Mouse (Mus musculus): Measurements from ENCODE around the gene Smok2a. TPM values are rescaled to one million over a fixed set of nuclear protein-coding genes. Genes with fewer than 3 reads are reported as not detected.
"Not testable (repeated sequence)": the region's sequence is repeated elsewhere in the genome, so short reads cannot be mapped to it uniquely, and the experiment has no call there.

The Smok2a gene
- polyA plus RNA-seq (2012; ENCODE audit: insufficient read depth, insufficient read length, missing spikeins), result not detected in 2 replicates

DNA sequence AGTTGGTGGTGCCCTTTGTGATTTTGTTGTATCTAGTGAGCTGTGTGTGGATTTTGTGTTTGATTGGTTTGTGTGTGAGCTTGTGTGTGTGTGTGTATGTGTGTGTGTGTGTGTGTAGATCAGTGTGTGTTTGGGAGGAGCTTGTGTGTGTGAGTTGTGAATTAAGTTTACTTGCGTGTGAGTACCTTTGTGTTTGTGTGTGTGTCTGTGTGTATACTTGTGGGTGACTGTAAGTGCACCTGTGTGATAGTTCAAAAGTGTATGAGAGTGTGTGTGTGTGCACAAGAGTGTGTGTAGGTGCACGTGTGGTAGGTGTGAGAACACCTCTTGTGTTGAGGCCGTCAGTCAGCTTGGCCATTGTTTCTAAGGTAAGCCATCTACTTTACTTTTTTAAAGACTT, at the start of gene Smok2a:
TSS of gene Smok2a (plus strand) at position 301 of the 400 bp plus-strand sequence.
- no peak within 1 kb of the TSS for H3K4me3 ChIP-seq (ENCODE audit: insufficient read depth, low read length)
- H3K4me1 ChIP-seq (ENCODE audit: control insufficient read depth, insufficient read depth, low read length), result no peaks in the 10 kb centered on the region
- no peak within 1 kb of the TSS for H3K27ac ChIP-seq (ENCODE audit: insufficient read depth, low read depth, low read length)
- TF ChIP-seq CTCF (IDR thresholded peaks at IDR 0.05; ENCODE audit: low read depth, low read length) (no peak), POLR2A (IDR thresholded peaks at IDR 0.05; ENCODE audit: borderline replicate concordance, low read depth, low read length) (no peak)

DNA sequence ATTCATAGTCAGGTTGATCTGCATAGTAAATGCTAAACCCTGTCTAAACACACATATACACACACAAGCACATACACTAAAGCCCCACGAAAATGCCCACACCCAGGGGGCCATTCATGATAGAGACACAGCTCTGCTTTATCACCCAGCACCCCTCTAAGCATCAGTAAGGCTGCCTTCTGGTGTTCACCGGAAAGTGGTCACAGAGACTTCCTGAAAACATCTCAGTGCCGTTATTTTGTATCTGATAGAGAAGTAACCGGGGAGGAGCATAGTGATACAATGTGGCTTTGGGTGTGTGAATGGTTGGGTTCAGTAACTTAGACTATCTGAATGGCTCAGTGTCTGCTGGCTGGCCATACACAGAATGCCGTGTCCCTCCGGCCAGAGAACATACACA, 47.4 kb upstream of the Smok2a start:
- H3K4me3 ChIP-seq (ENCODE audit: insufficient read depth, low read length); H3K4me1 ChIP-seq (ENCODE audit: control insufficient read depth, insufficient read depth, low read length); H3K27ac ChIP-seq (ENCODE audit: insufficient read depth, low read depth, low read length): not testable (repeated sequence)

DNA sequence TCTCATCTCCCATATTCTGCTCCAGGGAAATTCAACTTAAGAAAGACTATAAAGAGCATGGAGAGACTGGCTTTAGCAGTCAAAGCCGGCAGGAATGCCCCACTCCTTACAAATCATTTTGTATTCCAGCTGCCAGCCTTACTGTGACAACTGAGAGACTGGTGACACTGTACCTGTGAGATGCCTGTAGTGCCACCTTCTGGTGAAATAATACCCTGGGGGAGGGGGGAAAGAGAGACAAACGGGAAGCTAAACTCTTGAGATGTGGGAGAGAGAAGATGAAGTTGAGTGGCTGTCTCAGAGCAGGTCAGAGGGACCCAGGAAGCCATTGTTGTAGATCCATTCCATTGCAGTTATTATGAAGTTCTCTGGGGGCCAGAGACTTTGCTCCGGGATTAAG, 47.0 kb upstream of the Smok2a start:
- H3K4me3 ChIP-seq (ENCODE audit: insufficient read depth, low read length), result not testable (repeated sequence)

DNA sequence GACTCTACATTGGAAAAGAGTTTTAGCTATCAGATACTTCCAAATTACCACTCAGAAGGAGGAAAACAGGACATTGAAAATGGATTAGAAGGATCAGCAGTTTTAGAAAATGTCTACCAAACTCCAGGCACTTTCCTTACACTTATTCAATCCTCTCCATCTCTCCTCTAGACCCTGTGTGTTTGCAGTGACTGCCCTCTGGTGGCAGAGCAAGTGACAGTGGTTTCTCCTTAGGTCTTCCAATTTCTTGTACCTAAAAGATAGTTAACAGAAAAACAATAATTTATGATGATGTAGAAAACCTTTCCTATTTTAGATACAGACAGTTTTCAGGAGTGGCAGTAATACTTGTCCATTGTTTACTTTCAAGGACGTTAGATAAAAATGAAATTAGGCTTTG, 45.4 kb upstream of the Smok2a start:
- not testable (repeated sequence) for H3K4me1 ChIP-seq (ENCODE audit: control insufficient read depth, insufficient read depth, low read length); H3K4me3 ChIP-seq (ENCODE audit: insufficient read depth, low read length); H3K27ac ChIP-seq (ENCODE audit: insufficient read depth, low read depth, low read length)

More for the DNA sequence above, 47.0 kb upstream of the Smok2a start:
- H3K4me1 ChIP-seq (ENCODE audit: control insufficient read depth, insufficient read depth, low read length); H3K27ac ChIP-seq (ENCODE audit: insufficient read depth, low read depth, low read length): not testable (repeated sequence)

GRCm38 (mm10) chr17:13177796-13178195, 43.2 kb upstream of the Smok2a start:
- H3K4me3 ChIP-seq (ENCODE audit: insufficient read depth, low read length); H3K4me1 ChIP-seq (ENCODE audit: control insufficient read depth, insufficient read depth, low read length); H3K27ac ChIP-seq (ENCODE audit: insufficient read depth, low read depth, low read length): not testable (repeated sequence)

GRCm38 (mm10) chr17:13179021-13179420, 42.0 kb upstream of the Smok2a start:
- not testable (repeated sequence) for H3K27ac ChIP-seq (ENCODE audit: insufficient read depth, low read depth, low read length); H3K4me3 ChIP-seq (ENCODE audit: insufficient read depth, low read length); H3K4me1 ChIP-seq (ENCODE audit: control insufficient read depth, insufficient read depth, low read length)

GRCm38 (mm10) chr17:13180491-13180890, 40.5 kb upstream of the Smok2a start:
- not testable (repeated sequence) for H3K27ac ChIP-seq (ENCODE audit: insufficient read depth, low read depth, low read length); H3K4me3 ChIP-seq (ENCODE audit: insufficient read depth, low read length); H3K4me1 ChIP-seq (ENCODE audit: control insufficient read depth, insufficient read depth, low read length)

- not testable (repeated sequence) for H3K4me3 ChIP-seq (ENCODE audit: insufficient read depth, low read length); H3K27ac ChIP-seq (ENCODE audit: insufficient read depth, low read depth, low read length)
Observed at GRCm38 (mm10) chr17:13182712-13183111, 38.3 kb upstream of the Smok2a start.

DNA sequence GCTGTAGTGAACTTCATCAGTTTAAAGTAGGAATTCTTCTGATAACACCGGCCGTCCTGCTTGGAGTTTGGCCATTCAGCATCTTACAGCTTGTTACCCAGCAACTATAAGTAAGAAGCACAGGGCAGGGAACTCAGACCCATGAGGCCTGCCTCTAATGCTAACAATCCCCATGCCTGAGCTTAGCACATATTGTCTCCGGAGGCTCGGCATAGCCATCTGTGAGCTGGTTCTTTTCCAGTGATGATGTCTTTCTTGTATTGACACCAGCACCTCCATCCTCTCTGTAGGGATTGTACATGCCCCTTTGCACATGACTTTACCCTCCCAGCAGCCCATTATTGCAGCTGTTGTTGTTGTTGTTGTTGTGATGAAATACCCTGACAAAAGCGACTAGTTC, 36.5 kb upstream of the Smok2a start:
- H3K27ac ChIP-seq (ENCODE audit: insufficient read depth, low read depth, low read length); H3K4me3 ChIP-seq (ENCODE audit: insufficient read depth, low read length); H3K4me1 ChIP-seq (ENCODE audit: control insufficient read depth, insufficient read depth, low read length): not testable (repeated sequence)

More at GRCm38 (mm10) chr17:13182712-13183111, 38.3 kb upstream of the Smok2a start:
- H3K4me1 ChIP-seq (ENCODE audit: control insufficient read depth, insufficient read depth, low read length), result not testable (repeated sequence)

GRCm38 (mm10) chr17:13186541-13186940, 34.4 kb upstream of the Smok2a start:
- not testable (repeated sequence) for H3K27ac ChIP-seq (ENCODE audit: insufficient read depth, low read depth, low read length); H3K4me3 ChIP-seq (ENCODE audit: insufficient read depth, low read length)

GRCm38 (mm10) chr17:13187621-13188020, 33.4 kb upstream of the Smok2a start:
- not testable (repeated sequence) for H3K27ac ChIP-seq (ENCODE audit: insufficient read depth, low read depth, low read length); H3K4me3 ChIP-seq (ENCODE audit: insufficient read depth, low read length); H3K4me1 ChIP-seq (ENCODE audit: control insufficient read depth, insufficient read depth, low read length)

More at GRCm38 (mm10) chr17:13186541-13186940, 34.4 kb upstream of the Smok2a start:
- H3K4me1 ChIP-seq (ENCODE audit: control insufficient read depth, insufficient read depth, low read length), result not testable (repeated sequence)

- not testable (repeated sequence) for H3K4me3 ChIP-seq (ENCODE audit: insufficient read depth, low read length); H3K4me1 ChIP-seq (ENCODE audit: control insufficient read depth, insufficient read depth, low read length); H3K27ac ChIP-seq (ENCODE audit: insufficient read depth, low read depth, low read length)
Observed at GRCm38 (mm10) chr17:13188846-13189245, 32.1 kb upstream of the Smok2a start.

- H3K4me1 ChIP-seq (ENCODE audit: control insufficient read depth, insufficient read depth, low read length); H3K27ac ChIP-seq (ENCODE audit: insufficient read depth, low read depth, low read length); H3K4me3 ChIP-seq (ENCODE audit: insufficient read depth, low read length): not testable (repeated sequence)
Observed at GRCm38 (mm10) chr17:13190836-13191583, 30.0 kb upstream of the Smok2a start.

- H3K4me1 ChIP-seq (ENCODE audit: control insufficient read depth, insufficient read depth, low read length); H3K27ac ChIP-seq (ENCODE audit: insufficient read depth, low read depth, low read length); H3K4me3 ChIP-seq (ENCODE audit: insufficient read depth, low read length): not testable (repeated sequence)
Observed at GRCm38 (mm10) chr17:13196486-13196885, 24.5 kb upstream of the Smok2a start.

DNA sequence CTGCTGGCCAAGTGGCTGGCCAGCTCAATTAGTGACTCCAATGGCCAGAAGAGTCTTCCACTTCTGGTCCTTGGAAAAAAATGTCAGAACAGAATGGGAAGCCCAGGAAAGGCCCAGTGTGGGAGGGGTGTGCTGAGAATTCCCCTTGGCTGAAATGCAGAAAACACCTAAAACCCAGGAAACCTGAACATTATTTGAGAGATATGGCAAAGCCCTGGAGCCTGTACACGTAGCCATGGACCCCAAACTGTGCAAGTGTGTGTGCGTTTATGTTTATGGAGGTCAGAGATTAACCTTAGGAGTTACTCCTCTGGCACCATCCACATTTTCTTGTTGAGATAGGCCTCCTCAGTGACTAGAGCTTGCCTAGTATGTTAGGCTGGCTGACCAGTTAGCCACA, 22.2 kb upstream of the Smok2a start:
- H3K4me1 ChIP-seq (ENCODE audit: control insufficient read depth, insufficient read depth, low read length); H3K4me3 ChIP-seq (ENCODE audit: insufficient read depth, low read length); H3K27ac ChIP-seq (ENCODE audit: insufficient read depth, low read depth, low read length): not testable (repeated sequence)

DNA sequence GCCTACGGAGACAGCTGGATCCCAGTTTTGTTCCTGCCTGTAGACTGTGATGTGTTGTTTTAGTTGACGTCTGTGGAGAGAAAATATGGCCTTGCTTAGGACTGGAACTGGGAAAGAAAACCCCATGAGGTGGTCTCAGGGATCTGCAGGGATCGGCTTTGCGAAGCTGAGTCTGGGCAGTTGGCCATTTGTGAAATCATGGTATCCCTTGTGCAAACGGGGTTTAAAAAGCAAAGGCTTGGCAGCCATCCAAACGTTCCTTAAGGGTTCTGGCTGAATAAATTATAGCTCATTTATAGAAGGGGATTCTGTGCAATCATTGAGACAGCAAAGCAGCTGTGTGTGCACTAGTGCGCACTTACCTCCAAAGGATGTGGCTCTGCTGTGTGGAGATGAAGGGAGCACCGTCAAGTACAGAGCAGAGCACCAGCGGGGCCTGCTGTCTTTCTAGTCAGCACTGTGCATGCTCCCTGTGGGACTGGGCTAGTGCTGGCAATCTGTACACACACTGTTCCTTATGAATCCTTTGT, 21.0 kb upstream of the Smok2a start:
- H3K4me3 ChIP-seq (ENCODE audit: insufficient read depth, low read length); H3K27ac ChIP-seq (ENCODE audit: insufficient read depth, low read depth, low read length); H3K4me1 ChIP-seq (ENCODE audit: control insufficient read depth, insufficient read depth, low read length): not testable (repeated sequence)
